Mouse (Mus musculus): ENCODE results near the gene Gm17387.

DNA sequence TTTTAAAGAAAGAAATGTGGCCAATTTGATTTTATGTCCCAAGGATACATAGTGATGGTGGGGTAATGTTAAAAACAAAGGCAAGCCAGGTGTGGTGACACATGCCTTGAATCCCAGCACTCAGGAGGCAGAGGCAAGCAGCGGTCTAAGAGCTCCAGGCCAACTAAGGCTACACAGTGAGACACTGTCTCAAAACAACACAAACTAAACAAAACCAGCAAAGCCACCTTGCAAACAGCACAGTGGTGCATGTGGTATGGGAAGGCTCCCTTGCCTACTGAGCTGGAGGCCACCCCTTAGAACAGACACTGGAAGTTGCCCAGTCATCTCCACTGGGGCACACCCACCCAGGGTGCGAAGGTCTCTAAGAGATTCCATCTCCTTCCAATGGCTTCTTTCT lies 31.0 kb downstream of the Gm17387 start:
- TF ChIP-seq POLR2A (IDR thresholded peaks at IDR 0.05; ENCODE audit: insufficient read depth, low read depth, low read length) (no peak), CTCF (IDR thresholded peaks at IDR 0.05; ENCODE audit: insufficient read depth, low read depth, low read length) (no peak)

Data from olfactory bulb, adult 2 months (tissue).